Mouse (Mus musculus): Measurements from ENCODE around the gene Bach1. TPM values are rescaled to one million over a fixed set of nuclear protein-coding genes. Genes with fewer than 3 reads are reported as not detected.
A peak's percentile ranks its signal among the peaks of the same experiment; 100 is the strongest.

Bach1 gene
- polyA plus RNA-seq, 1 experiment from 2014 or later = 9.8 TPM

- no peaks in the 10 kb centered on the region for H3K27me3 ChIP-seq (ENCODE audit: control insufficient read depth, insufficient read depth, low read length)
- no peaks in the 10 kb centered on the region for H3K36me3 ChIP-seq (ENCODE audit: control insufficient read depth, insufficient read depth)
- 55% methylated on average over 18 of the region's 18 CpGs for WGBS
- H3K27ac ChIP-seq (ENCODE audit: low read length) = no peak overlapping the region
- no peaks in the 10 kb centered on the region for H3K9me3 ChIP-seq (replicated peaks; ENCODE audit: control insufficient read depth, low read length)
- peak; percentile 49; the same call in 1 of the 2 replicates for ATAC-seq (replicated peaks; ENCODE audit: extremely low read depth, insufficient read depth, low FRiP score)
- no peak overlapping the region for H3K4me3 ChIP-seq (ENCODE audit: low read length)
- no peak overlapping the region for H3K9ac ChIP-seq (ENCODE audit: low read length)
- H3K4me1 ChIP-seq (ENCODE audit: control insufficient read depth, insufficient read depth, low read length) = peaks cover 41% of the 10 kb centered on the region
- H3K4me2 ChIP-seq (ENCODE audit: low read depth, low read length) = peak overlapping the region; percentile 16; the same call in 1 of the 2 replicates
These were observed 14.4 kb downstream of the Bach1 start for GRCm38 (mm10) chr16:87712986-87713693.

- H3K9me3 ChIP-seq (replicated peaks; ENCODE audit: control insufficient read depth, low read length) = no peaks in the 10 kb centered on the region
- H3K36me3 ChIP-seq (ENCODE audit: control insufficient read depth, insufficient read depth) = no peaks in the 10 kb centered on the region
- H3K27me3 ChIP-seq (ENCODE audit: control insufficient read depth, insufficient read depth, low read length) = no peaks in the 10 kb centered on the region
- H3K4me3 ChIP-seq (ENCODE audit: low read length) = no peak overlapping the region
- WGBS = 81% methylated on average over 9 of the region's 9 CpGs
- H3K4me1 ChIP-seq (ENCODE audit: control insufficient read depth, insufficient read depth, low read length) = peaks cover 30% of the 10 kb centered on the region
- no peak overlapping the region for H3K4me2 ChIP-seq (ENCODE audit: low read depth, low read length)
- H3K9ac ChIP-seq (ENCODE audit: low read length) = no peak overlapping the region
- ATAC-seq (replicated peaks; ENCODE audit: extremely low read depth, insufficient read depth, low FRiP score) = no peak
- H3K27ac ChIP-seq (ENCODE audit: low read length) = no peak overlapping the region
These were observed 15.8 kb downstream of the Bach1 start for GRCm38 (mm10) chr16:87714550-87714949.

- no peak overlapping the region; the same call in 1 of the 2 replicates for H3K27ac ChIP-seq (ENCODE audit: low read length)
- no peaks in the 10 kb centered on the region for H3K27me3 ChIP-seq (ENCODE audit: control insufficient read depth, insufficient read depth, low read length)
- WGBS = 77% methylated on average over 16 of the region's 16 CpGs
- H3K36me3 ChIP-seq (ENCODE audit: control insufficient read depth, insufficient read depth) = no peaks in the 10 kb centered on the region
- peaks cover 30% of the 10 kb centered on the region for H3K4me1 ChIP-seq (ENCODE audit: control insufficient read depth, insufficient read depth, low read length)
- H3K4me2 ChIP-seq (ENCODE audit: low read depth, low read length) = no peak overlapping the region
- no peak for ATAC-seq (replicated peaks; ENCODE audit: extremely low read depth, insufficient read depth, low FRiP score)
- H3K9ac ChIP-seq (ENCODE audit: low read length) = no peak overlapping the region
- no peak overlapping the region for H3K4me3 ChIP-seq (ENCODE audit: low read length)
- no peaks in the 10 kb centered on the region for H3K9me3 ChIP-seq (replicated peaks; ENCODE audit: control insufficient read depth, low read length)
These were observed 16.5 kb downstream of the Bach1 start for GRCm38 (mm10) chr16:87715221-87715620.

- Histone ChIP-seq H3K9me3 (replicated peaks; ENCODE audit: control insufficient read depth, low read length) (no peaks in the 10 kb centered on the region), H3K4me3 (ENCODE audit: low read length) (no peak overlapping the region), H3K36me3 (ENCODE audit: control insufficient read depth, insufficient read depth) (peaks cover 3% of the 10 kb centered on the region; the same call in 1 of the 2 replicates), H3K27ac (ENCODE audit: low read length) (peak overlapping the region; percentile 30), H3K4me2 (ENCODE audit: low read depth, low read length) (peak overlapping the region; percentile 19), H3K9ac (ENCODE audit: low read length) (no peak overlapping the region), H3K27me3 (ENCODE audit: control insufficient read depth, insufficient read depth, low read length) (no peaks in the 10 kb centered on the region), H3K4me1 (ENCODE audit: control insufficient read depth, insufficient read depth, low read length) (peaks cover 30% of the 10 kb centered on the region)
- WGBS = 23% methylated on average over 11 of the region's 11 CpGs
- peak; percentile 77 for ATAC-seq (replicated peaks; ENCODE audit: extremely low read depth, insufficient read depth, low FRiP score)
These were observed 17.5 kb downstream of the Bach1 start for GRCm38 (mm10) chr16:87716269-87716668.

- ATAC-seq (replicated peaks; ENCODE audit: extremely low read depth, insufficient read depth, low FRiP score) = no peak
- Histone ChIP-seq H3K27ac (ENCODE audit: low read length) (peak overlapping the region; percentile 33; the same call in 1 of the 2 replicates), H3K4me3 (ENCODE audit: low read length) (no peak overlapping the region), H3K9me3 (replicated peaks; ENCODE audit: control insufficient read depth, low read length) (no peaks in the 10 kb centered on the region), H3K4me2 (ENCODE audit: low read depth, low read length) (no peak overlapping the region), H3K27me3 (ENCODE audit: control insufficient read depth, insufficient read depth, low read length) (no peaks in the 10 kb centered on the region), H3K9ac (ENCODE audit: low read length) (no peak overlapping the region), H3K4me1 (ENCODE audit: control insufficient read depth, insufficient read depth, low read length) (peaks cover 30% of the 10 kb centered on the region), H3K36me3 (ENCODE audit: control insufficient read depth, insufficient read depth) (peaks cover 3% of the 10 kb centered on the region; the same call in 1 of the 2 replicates)
- 35% methylated on average over 5 of the region's 5 CpGs for WGBS
These were observed 18.4 kb downstream of the Bach1 start for GRCm38 (mm10) chr16:87717046-87717660.

GRCm38 (mm10) chr16:87719071-87719470 lies 20.3 kb downstream of the Bach1 start:
- no peak for ATAC-seq (replicated peaks; ENCODE audit: extremely low read depth, insufficient read depth, low FRiP score)
- Histone ChIP-seq H3K4me2 (ENCODE audit: low read depth, low read length) (no peak overlapping the region), H3K36me3 (ENCODE audit: control insufficient read depth, insufficient read depth) (peaks cover 3% of the 10 kb centered on the region; the same call in 1 of the 2 replicates), H3K27ac (ENCODE audit: low read length) (no peak overlapping the region), H3K27me3 (ENCODE audit: control insufficient read depth, insufficient read depth, low read length) (no peaks in the 10 kb centered on the region), H3K4me3 (ENCODE audit: low read length) (no peak overlapping the region), H3K4me1 (ENCODE audit: control insufficient read depth, insufficient read depth, low read length) (peaks cover 32% of the 10 kb centered on the region), H3K9me3 (replicated peaks; ENCODE audit: control insufficient read depth, low read length) (no peaks in the 10 kb centered on the region), H3K9ac (ENCODE audit: low read length) (no peak overlapping the region)
- WGBS = 91% methylated on average over 11 of the region's 11 CpGs

GRCm38 (mm10) chr16:87719688-87720283 lies 21.0 kb downstream of the Bach1 start:
- ATAC-seq (replicated peaks; ENCODE audit: extremely low read depth, insufficient read depth, low FRiP score) = no peak
- no peak overlapping the region for H3K9ac ChIP-seq (ENCODE audit: low read length)

GRCm38 (mm10) chr16:87720851-87721409 lies 22.2 kb downstream of the Bach1 start:
- Histone ChIP-seq H3K27ac (ENCODE audit: low read length) (no peak overlapping the region), H3K4me1 (ENCODE audit: control insufficient read depth, insufficient read depth, low read length) (peaks cover 31% of the 10 kb centered on the region), H3K9ac (ENCODE audit: low read length) (no peak overlapping the region), H3K36me3 (ENCODE audit: control insufficient read depth, insufficient read depth) (peaks cover 3% of the 10 kb centered on the region; the same call in 1 of the 2 replicates), H3K4me3 (ENCODE audit: low read length) (no peak overlapping the region), H3K4me2 (ENCODE audit: low read depth, low read length) (no peak overlapping the region), H3K9me3 (replicated peaks; ENCODE audit: control insufficient read depth, low read length) (no peaks in the 10 kb centered on the region), H3K27me3 (ENCODE audit: control insufficient read depth, insufficient read depth, low read length) (no peaks in the 10 kb centered on the region)
- 91% methylated on average over 24 of the region's 24 CpGs for WGBS
- no peak for ATAC-seq (replicated peaks; ENCODE audit: extremely low read depth, insufficient read depth, low FRiP score)

More at GRCm38 (mm10) chr16:87719688-87720283, 21.0 kb downstream of the Bach1 start:
- H3K4me1 ChIP-seq (ENCODE audit: control insufficient read depth, insufficient read depth, low read length) = peaks cover 32% of the 10 kb centered on the region
- H3K9me3 ChIP-seq (replicated peaks; ENCODE audit: control insufficient read depth, low read length) = no peaks in the 10 kb centered on the region
- no peak overlapping the region for H3K4me2 ChIP-seq (ENCODE audit: low read depth, low read length)
- no peak overlapping the region for H3K4me3 ChIP-seq (ENCODE audit: low read length)
- H3K27ac ChIP-seq (ENCODE audit: low read length) = no peak overlapping the region
- peaks cover 3% of the 10 kb centered on the region; the same call in 1 of the 2 replicates for H3K36me3 ChIP-seq (ENCODE audit: control insufficient read depth, insufficient read depth)
- no peaks in the 10 kb centered on the region for H3K27me3 ChIP-seq (ENCODE audit: control insufficient read depth, insufficient read depth, low read length)
- 60% methylated on average over 23 of the region's 23 CpGs for WGBS
